Comparison of ENCODE assay signal across 25 mouse cellular contexts in the genomic region with DNA sequence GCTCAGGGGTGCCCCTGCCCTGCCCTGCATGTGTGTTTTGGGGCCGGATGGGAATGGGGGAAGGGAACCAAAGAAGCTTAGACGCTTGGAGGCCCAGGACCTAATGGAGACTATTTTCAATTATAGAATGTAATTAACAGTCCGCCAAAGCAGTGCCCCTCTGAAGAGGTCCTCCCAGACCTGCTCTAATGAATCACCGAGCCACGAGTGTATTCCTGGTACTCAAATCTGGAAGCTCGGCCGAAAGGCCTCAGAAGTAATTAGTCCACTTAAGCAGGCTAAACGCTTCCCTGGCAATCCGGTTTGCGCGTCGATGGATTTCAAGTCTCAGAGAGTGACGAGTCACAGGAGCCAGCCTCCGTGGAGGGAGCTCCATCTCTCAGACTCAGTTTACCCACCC. TPM values are rescaled to one million over a fixed set of nuclear protein-coding genes. Genes with fewer than 3 reads are reported as not detected.
DNase-seq lines count a peak whose midpoint lies in the region; ATAC-seq lines count a peak whose summit lies in the region.
"Had no signal": no experiment of that assay in that cellular context is flagged by ENCODE, and none has a peak within 500 bp of the region (broad histone marks: within the 10 kb centered on the region; RNA-seq: fewer than 3 reads in every experiment).

No protein-coding gene starts in this region.

- H3K27me3 ChIP-seq in midbrain, embryonic 13.5 days: no peaks in the 10 kb centered on the region
- H3K27me3 ChIP-seq in midbrain, embryonic 11.5 days (ENCODE audit: control insufficient read depth, insufficient read depth, low read length): no peaks in the 10 kb centered on the region
- peaks cover 14% of the 10 kb centered on the region for H3K27me3 ChIP-seq in embryonic facial prominence, embryonic 10.5 days (replicated peaks; ENCODE audit: low read depth, poor library complexity, severe bottlenecking)
- no peaks in the 10 kb centered on the region for H3K27me3 ChIP-seq in limb, embryonic 12.5 days
- H3K27me3 ChIP-seq: stomach, embryonic 15.5 days had no signal

- no peak overlapping the region for H3K4me2 ChIP-seq in midbrain, embryonic 13.5 days (replicated peaks)
- no peak overlapping the region for H3K4me2 ChIP-seq in midbrain, embryonic 11.5 days
- no peak overlapping the region for H3K4me2 ChIP-seq in limb, embryonic 12.5 days
- H3K4me2 ChIP-seq: midbrain, embryonic 12.5 days; stomach, embryonic 15.5 days had no signal

- no peak overlapping the region for H3K9ac ChIP-seq in midbrain, embryonic 13.5 days (replicated peaks)
- no peak overlapping the region for H3K9ac ChIP-seq in midbrain, embryonic 11.5 days (ENCODE audit: low read length)
- no peak overlapping the region; the same call in 1 of the 2 replicates for H3K9ac ChIP-seq in limb, embryonic 12.5 days (replicated peaks)
- H3K9ac ChIP-seq: forebrain, postnatal 0 days; liver, postnatal 0 days; midbrain, embryonic 12.5 days; stomach, embryonic 15.5 days had no signal

- WGBS in midbrain, embryonic 13.5 days: 39% methylated on average over 14 of the region's 14 CpGs
- WGBS in midbrain, embryonic 11.5 days: 69% methylated on average over 14 of the region's 14 CpGs
- WGBS in embryonic facial prominence, embryonic 10.5 days: 59% methylated on average over 14 of the region's 14 CpGs
- 44% methylated on average over 14 of the region's 14 CpGs for WGBS in limb, embryonic 12.5 days

- peaks cover 23% of the 10 kb centered on the region for H3K4me1 ChIP-seq in midbrain, embryonic 13.5 days (replicated peaks)
- no peaks in the 10 kb centered on the region for H3K4me1 ChIP-seq in midbrain, embryonic 11.5 days (ENCODE audit: control insufficient read depth, insufficient read depth, low read length)
- peaks cover 33% of the 10 kb centered on the region for H3K4me1 ChIP-seq in embryonic facial prominence, embryonic 10.5 days
- peaks cover 16% of the 10 kb centered on the region; the same call in 1 of the 2 replicates for H3K4me1 ChIP-seq in limb, embryonic 12.5 days (replicated peaks)
- H3K4me1 ChIP-seq: stomach, embryonic 15.5 days had no signal

- no peak overlapping the region for H3K4me3 ChIP-seq in midbrain, embryonic 13.5 days (replicated peaks)
- H3K4me3 ChIP-seq in midbrain, embryonic 11.5 days (ENCODE audit: low read depth, low read length): no peak overlapping the region
- H3K4me3 ChIP-seq in embryonic facial prominence, embryonic 10.5 days: no peak overlapping the region
- no peak overlapping the region for H3K4me3 ChIP-seq in limb, embryonic 12.5 days (replicated peaks)
- H3K4me3 ChIP-seq: heart, adult 2 months; left cerebral cortex, adult 2 months; midbrain, embryonic 12.5 days; stomach, embryonic 15.5 days had no signal

- DNase-seq in midbrain, embryonic 11.5 days (ENCODE audit: low spot score, missing footprints): no peak
- DNase-seq in embryonic facial prominence, embryonic 10.5 days (ENCODE audit: low spot score): no peak
- DNase-seq in cerebellum, adult 18-20 months: no peak
- no peak for DNase-seq in adrenal gland, adult 18-20 months (ENCODE audit: low spot score in 2 of 2)
- no peak for DNase-seq in frontal cortex, postnatal 36 days (ENCODE audit: low spot score in 2 of 2)
- DNase-seq: adrenal gland, postnatal 25 days; cerebellum, adult 9-11 months; forebrain, postnatal 0 days; gastrocnemius, postnatal 36 days; heart, adult 2 months; kidney, adult 18-20 months; kidney, postnatal 4 days; left cerebral cortex, postnatal 4 days; liver, postnatal 0 days; thymus, postnatal 25 days had no signal

- ATAC-seq in midbrain, embryonic 13.5 days: no peak; the same call in 1 of the 2 replicates
- ATAC-seq in midbrain, embryonic 11.5 days (ENCODE audit: low FRiP score): no peak
- no peak for ATAC-seq in limb, embryonic 12.5 days (ENCODE audit: insufficient number of reproducible peaks, insufficient read depth, low FRiP score, low TSS enrichment, low read depth)
- ATAC-seq: forebrain, postnatal 0 days; inflammation-experienced regulatory T-cells, adult 6 months; liver, postnatal 0 days; lung, postnatal 0 days had no signal

- 0 out of 2 replicates have a peak, but pooled peaks cover 3% of the 10 kb centered on the region for H3K36me3 ChIP-seq in midbrain, embryonic 13.5 days
- no peaks in the 10 kb centered on the region for H3K36me3 ChIP-seq in midbrain, embryonic 11.5 days (ENCODE audit: control insufficient read depth, insufficient read depth, low read length)
- H3K36me3 ChIP-seq in embryonic facial prominence, embryonic 10.5 days (replicated peaks): no peaks in the 10 kb centered on the region
- no peaks in the 10 kb centered on the region for H3K36me3 ChIP-seq in limb, embryonic 12.5 days
- H3K36me3 ChIP-seq: midbrain, embryonic 12.5 days; stomach, embryonic 15.5 days had no signal

- H3K9me3 ChIP-seq in midbrain, embryonic 13.5 days: no peaks in the 10 kb centered on the region
- no peaks in the 10 kb centered on the region for H3K9me3 ChIP-seq in midbrain, embryonic 11.5 days (ENCODE audit: control insufficient read depth, low read length)
- H3K9me3 ChIP-seq in embryonic facial prominence, embryonic 10.5 days: no peaks in the 10 kb centered on the region
- no peaks in the 10 kb centered on the region for H3K9me3 ChIP-seq in limb, embryonic 12.5 days
- H3K9me3 ChIP-seq: midbrain, embryonic 12.5 days; stomach, embryonic 15.5 days had no signal

- 0 out of 2 replicates have a peak overlapping the region, but pooled peaks have one; percentile 39 for H3K27ac ChIP-seq in midbrain, embryonic 13.5 days
- H3K27ac ChIP-seq in midbrain, embryonic 11.5 days (ENCODE audit: low read depth, low read length): no peak overlapping the region
- peak overlapping the region; percentile 24; the same call in 1 of the 2 replicates for H3K27ac ChIP-seq in embryonic facial prominence, embryonic 10.5 days (replicated peaks)
- H3K27ac ChIP-seq in limb, embryonic 12.5 days: 0 out of 2 replicates have a peak overlapping the region, but pooled peaks have one; percentile 29
- H3K27ac ChIP-seq: heart, adult 2 months; left cerebral cortex, adult 2 months; macrophage; midbrain, embryonic 12.5 days; stomach, embryonic 15.5 days had no signal

RNA-seq across cellular contexts. Expression of gene Cpne5, which starts 17.3 kb away (rescaled TPM):
- 20.5 and 22.0 TPM in 2 replicates for polyA plus RNA-seq in midbrain, embryonic 13.5 days (2015; fragmentation: Nextera tagmentation; extraction: Ambion mirVana)
- 7.4 TPM in 2 replicates for polyA plus RNA-seq in midbrain, embryonic 11.5 days (2014; fragmentation: Nextera tagmentation; extraction: Ambion mirVana)
- 3.6 and 4.7 TPM in 2 replicates for polyA plus RNA-seq in embryonic facial prominence, embryonic 10.5 days (2016; fragmentation: Nextera tagmentation; extraction: Ambion mirVana)
- 5.6 and 6.4 TPM in 2 replicates for polyA plus RNA-seq in limb, embryonic 12.5 days (2016; fragmentation: Nextera tagmentation; extraction: Ambion mirVana)
- under 1 TPM; 0.33 to 0.35 TPM for total RNA-seq in adrenal gland, adult 18-20 months (2021)
- total RNA-seq: gastrocnemius, adult 18-20 months; gastrocnemius, postnatal 36 days; liver, adult 2 months had no signal
- polyA plus RNA-seq: liver, adult 2 months; macrophage had no signal

RNA-seq across cellular contexts. Expression of gene Ppil1, which starts 43.4 kb away (rescaled TPM):
- 120 and 128 TPM in 2 replicates for polyA plus RNA-seq in midbrain, embryonic 13.5 days (2015; fragmentation: Nextera tagmentation; extraction: Ambion mirVana)
- 163 and 170 TPM in 2 replicates for polyA plus RNA-seq in midbrain, embryonic 11.5 days (2014; fragmentation: Nextera tagmentation; extraction: Ambion mirVana)
- 219 and 227 TPM in 2 replicates for polyA plus RNA-seq in embryonic facial prominence, embryonic 10.5 days (2016; fragmentation: Nextera tagmentation; extraction: Ambion mirVana)
- polyA plus RNA-seq in limb, embryonic 12.5 days (2016; fragmentation: Nextera tagmentation; extraction: Ambion mirVana): 175 and 178 TPM in 2 replicates
- total RNA-seq in adrenal gland, adult 18-20 months (2021): 10 to 100 TPM; 21.3 to 22.4 TPM

RNA-seq across cellular contexts. Expression of gene BC004004, which starts 48.0 kb away (rescaled TPM):
- polyA plus RNA-seq in midbrain, embryonic 13.5 days (2015; fragmentation: Nextera tagmentation; extraction: Ambion mirVana): 99.1 and 105 TPM in 2 replicates
- 68.4 and 74.6 TPM in 2 replicates for polyA plus RNA-seq in midbrain, embryonic 11.5 days (2014; fragmentation: Nextera tagmentation; extraction: Ambion mirVana)
- polyA plus RNA-seq in embryonic facial prominence, embryonic 10.5 days (2016; fragmentation: Nextera tagmentation; extraction: Ambion mirVana): 47.8 and 49.5 TPM in 2 replicates
- 45.7 and 52.8 TPM in 2 replicates for polyA plus RNA-seq in limb, embryonic 12.5 days (2016; fragmentation: Nextera tagmentation; extraction: Ambion mirVana)
- total RNA-seq in adrenal gland, adult 18-20 months (2021): 100 to 1,000 TPM; 111 to 147 TPM
